Mouse (Mus musculus): ENCODE results near the gene Zfp648. TPM values are rescaled to one million over a fixed set of nuclear protein-coding genes. Genes with fewer than 3 reads are reported as not detected.

The Zfp648 gene
- polyA plus RNA-seq, 1 experiment from 2014 or later = 0.17 TPM

DNA sequence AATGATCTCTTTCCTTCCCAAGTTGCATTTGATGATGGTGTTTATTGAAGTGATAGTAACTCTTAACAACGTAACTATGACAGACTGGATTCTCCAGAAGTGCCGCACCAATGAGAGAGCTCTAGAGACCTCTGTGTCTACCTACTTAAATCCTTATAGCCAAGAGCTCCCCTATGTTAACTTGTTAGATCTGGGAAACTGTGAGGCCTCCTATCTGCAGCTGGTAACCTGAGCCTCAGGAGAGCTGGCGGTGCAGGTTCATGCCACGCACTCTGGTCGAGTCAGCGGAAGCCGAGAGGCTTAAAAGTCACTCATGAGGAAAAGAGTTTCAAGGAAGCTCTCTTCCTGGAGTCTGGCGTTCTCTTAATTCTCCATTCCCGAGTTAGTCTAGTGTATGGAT lies 33.8 kb downstream of the Zfp648 start:
- H3K27me3 ChIP-seq (ENCODE audit: control insufficient read depth, insufficient read depth, low read length) = no peaks in the 10 kb centered on the region
- H3K27ac ChIP-seq (replicated peaks; ENCODE audit: low read depth, low read length) = no peak overlapping the region
- no peak overlapping the region for H3K4me2 ChIP-seq (ENCODE audit: low read depth, severe bottlenecking)
- H3K9ac ChIP-seq (ENCODE audit: low read length) = no peak overlapping the region
- DNase-seq (ENCODE audit: low spot score) = no peak
- 87% methylated on average over 9 of the region's 9 CpGs for WGBS
- ATAC-seq (ENCODE audit: insufficient number of reproducible peaks, low FRiP score, low TSS enrichment, low read depth) = no peak
- no peaks in the 10 kb centered on the region for H3K4me1 ChIP-seq (ENCODE audit: control insufficient read depth, insufficient read depth, low read length)
- H3K36me3 ChIP-seq (ENCODE audit: control insufficient read depth, insufficient read depth, low read length) = no peaks in the 10 kb centered on the region
- H3K9me3 ChIP-seq (ENCODE audit: control insufficient read depth, low read length) = no peaks in the 10 kb centered on the region
- H3K4me3 ChIP-seq (ENCODE audit: low read depth, low read length) = no peak overlapping the region

DNA sequence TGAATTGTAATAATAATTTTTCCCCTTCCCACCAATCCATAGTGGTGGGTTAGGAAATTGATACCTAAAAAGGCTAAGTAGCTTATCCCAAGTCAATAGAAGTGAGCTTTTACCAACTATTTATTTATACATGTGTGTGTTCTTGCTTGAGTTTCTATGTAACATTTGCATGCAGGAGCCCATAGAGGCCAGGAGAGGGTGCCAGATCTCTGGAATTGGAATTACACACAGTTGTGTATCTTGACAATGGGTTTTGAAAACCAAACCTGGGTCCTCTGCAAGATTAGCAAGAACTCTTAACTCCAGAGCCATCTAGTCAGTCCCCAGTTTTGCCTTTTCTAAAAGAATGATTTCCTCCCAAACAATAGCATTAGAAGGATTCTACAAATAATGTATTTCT lies 37.9 kb downstream of the Zfp648 start:
- Histone ChIP-seq H3K36me3 (ENCODE audit: control insufficient read depth, insufficient read depth, low read length) (no peaks in the 10 kb centered on the region), H3K4me1 (ENCODE audit: control insufficient read depth, insufficient read depth, low read length) (no peaks in the 10 kb centered on the region), H3K4me3 (ENCODE audit: low read depth, low read length) (no peak overlapping the region), H3K27me3 (ENCODE audit: control insufficient read depth, insufficient read depth, low read length) (no peaks in the 10 kb centered on the region), H3K9me3 (ENCODE audit: control insufficient read depth, low read length) (no peaks in the 10 kb centered on the region), H3K27ac (replicated peaks; ENCODE audit: low read depth, low read length) (no peak overlapping the region), H3K4me2 (ENCODE audit: low read depth, severe bottlenecking) (no peak overlapping the region), H3K9ac (ENCODE audit: low read length) (no peak overlapping the region)
- no peak for ATAC-seq (ENCODE audit: insufficient number of reproducible peaks, low FRiP score, low TSS enrichment, low read depth)
- DNase-seq (ENCODE audit: low spot score) = no peak

GRCm38 (mm10) chr1:154251186-154251585 lies 50.2 kb downstream of the Zfp648 start:
- ATAC-seq (ENCODE audit: insufficient number of reproducible peaks, low FRiP score, low TSS enrichment, low read depth) (no peak), DNase-seq (ENCODE audit: low spot score) (no peak)
- no peaks in the 10 kb centered on the region for H3K9me3 ChIP-seq (ENCODE audit: control insufficient read depth, low read length)
- WGBS = 90% methylated on average over 2 of the region's 2 CpGs
- no peaks in the 10 kb centered on the region for H3K36me3 ChIP-seq (ENCODE audit: control insufficient read depth, insufficient read depth, low read length)
- H3K4me3 ChIP-seq (ENCODE audit: low read depth, low read length) = no peak overlapping the region
- no peaks in the 10 kb centered on the region for H3K4me1 ChIP-seq (ENCODE audit: control insufficient read depth, insufficient read depth, low read length)
- no peaks in the 10 kb centered on the region for H3K27me3 ChIP-seq (ENCODE audit: control insufficient read depth, insufficient read depth, low read length)
- H3K9ac ChIP-seq (ENCODE audit: low read length) = no peak overlapping the region
- no peak overlapping the region for H3K27ac ChIP-seq (replicated peaks; ENCODE audit: low read depth, low read length)
- no peak overlapping the region for H3K4me2 ChIP-seq (ENCODE audit: low read depth, severe bottlenecking)

GRCm38 (mm10) chr1:154252739-154253138 lies 51.8 kb downstream of the Zfp648 start:
- 64% methylated on average over 5 of the region's 5 CpGs for WGBS
- Histone ChIP-seq H3K4me3 (ENCODE audit: low read depth, low read length) (no peak overlapping the region), H3K36me3 (ENCODE audit: control insufficient read depth, insufficient read depth, low read length) (no peaks in the 10 kb centered on the region), H3K4me2 (ENCODE audit: low read depth, severe bottlenecking) (no peak overlapping the region), H3K9ac (ENCODE audit: low read length) (no peak overlapping the region), H3K27me3 (ENCODE audit: control insufficient read depth, insufficient read depth, low read length) (no peaks in the 10 kb centered on the region), H3K9me3 (ENCODE audit: control insufficient read depth, low read length) (no peaks in the 10 kb centered on the region), H3K27ac (replicated peaks; ENCODE audit: low read depth, low read length) (no peak overlapping the region), H3K4me1 (ENCODE audit: control insufficient read depth, insufficient read depth, low read length) (no peaks in the 10 kb centered on the region)
- ATAC-seq (ENCODE audit: insufficient number of reproducible peaks, low FRiP score, low TSS enrichment, low read depth) (no peak), DNase-seq (ENCODE audit: low spot score) (no peak)
